Mouse (Mus musculus) G1E (cell line): ENCODE results near the gene Spen. TPM values are rescaled to one million over a fixed set of nuclear protein-coding genes. Genes with fewer than 3 reads are reported as not detected.

Experiments
- ATAC-seq: 2 replicates; pipeline ENCODE4 v1.8.0; 2016; ENCODE audit warnings: mild to moderate bottlenecking; ENCODE audit not compliant: insufficient number of reproducible peaks, poor library complexity, low FRiP score, severe bottlenecking; ENCODE audit errors: extremely low read depth
- DNase-seq: peaks from one replicate; pipeline ENCODE4 v3.0.0; 2012; ENCODE audit warnings: low spot score
- H3K27me3 ChIP-seq: 2 replicates; pipeline ENCODE4 v1.6.1; 2012; ENCODE audit warnings: mild to moderate bottlenecking, low read length, inconsistent platforms; ENCODE audit not compliant: insufficient read depth
- H3K36me3 ChIP-seq: replicated peaks from 2 replicates; pipeline ENCODE3; 2012; ENCODE audit warnings: mild to moderate bottlenecking, inconsistent platforms
- H3K4me1 ChIP-seq: 2 replicates; pipeline ENCODE4 v1.6.1; 2012; ENCODE audit warnings: low read depth, low read length, inconsistent platforms, mixed read lengths; ENCODE audit not compliant: insufficient read depth
- H3K4me3 ChIP-seq: 2 replicates; pipeline ENCODE4 v1.5.1; 2012; ENCODE audit warnings: low read depth, mild to moderate bottlenecking, inconsistent platforms, low read length, moderate library complexity, mixed read lengths
- H3K9me3 ChIP-seq: replicated peaks from 2 replicates; pipeline ENCODE4 v1.6.1; 2012; ENCODE audit warnings: inconsistent platforms
- CTCF ChIP-seq: IDR thresholded peaks from 2 replicates; pipeline ENCODE4 v1.5.1; 2012; ENCODE audit warnings: low read depth, low read length, inconsistent platforms, mixed read lengths
- GATA1 ChIP-seq: IDR thresholded peaks from 2 replicates; pipeline ENCODE4 v1.6.1; 2012; ENCODE audit warnings: borderline replicate concordance, low read length, inconsistent platforms, mixed read lengths
- GATA2 ChIP-seq: IDR thresholded peaks from 2 replicates; pipeline ENCODE4 v1.6.1; 2012; ENCODE audit warnings: low read depth, low read length, inconsistent platforms, borderline replicate concordance
- POLR2AphosphoS5 ChIP-seq: IDR thresholded peaks from 2 replicates; pipeline ENCODE4 v1.6.1; 2012; ENCODE audit warnings: low read depth, low read length, inconsistent platforms; ENCODE audit not compliant: insufficient replicate concordance
- TAL1 ChIP-seq: conservative IDR thresholded peaks from 2 replicates; pipeline ENCODE4 v1.6.1; 2012; ENCODE audit warnings: low read depth, low read length, inconsistent platforms, mixed read lengths
- polyA plus RNA-seq: library from polyadenylated mRNA; stranded (reverse); fragments of >175 nt; gene quantifications from 2 replicates; pipeline ENCODE4 v1.2.3, GENCODE M21; 2012
- total RNA-seq, 2 experiments: library from RNA; stranded (forward) in 1 of 2; stranded (reverse) in 1 of 2; fragments of 200-1000 nt in 1 of 2; fragments of >200 nt in 1 of 2; fragmentation: Nextera tagmentation in 1 of 2; gene quantifications; 2 replicates each; pipeline ENCODE4 v1.2.3; 2014 to 2017

The Spen gene
- total and polyA plus RNA-seq, 3 experiments = 21.4 to 149 (median 100) TPM

GRCm38 (mm10) chr4:141454581-141455350 is 83.6 kb downstream of the Spen start:
- no peaks in the 10 kb centered on the region for H3K9me3 ChIP-seq
- no peaks in the 10 kb centered on the region for H3K27me3 ChIP-seq
- H3K4me3 ChIP-seq = no peak overlapping the region
- ATAC-seq (no peak), DNase-seq (no peak)
- peaks cover 82% of the 10 kb centered on the region for H3K36me3 ChIP-seq
- peaks cover 34% of the 10 kb centered on the region for H3K4me1 ChIP-seq
- TF ChIP-seq GATA1 (no peak), CTCF (no peak), POLR2AphosphoS5 (no peak), GATA2 (no peak), TAL1 (no peak)

GRCm38 (mm10) chr4:141451916-141452450 is 86.4 kb downstream of the Spen start:
- ATAC-seq (no peak), DNase-seq (no peak)
- TF ChIP-seq POLR2AphosphoS5 = no peak
- no peak for TF ChIP-seq CTCF
- no peak for TF ChIP-seq GATA2
- H3K4me1 ChIP-seq = peaks cover 26% of the 10 kb centered on the region
- no peak overlapping the region for H3K4me3 ChIP-seq
- no peaks in the 10 kb centered on the region for H3K27me3 ChIP-seq
- peaks cover 84% of the 10 kb centered on the region for H3K36me3 ChIP-seq
- no peaks in the 10 kb centered on the region for H3K9me3 ChIP-seq

- peak; percentile 81 for ATAC-seq
- no peaks in the 10 kb centered on the region for H3K9me3 ChIP-seq
- H3K36me3 ChIP-seq = peaks cover 86% of the 10 kb centered on the region
- TF ChIP-seq GATA1 (no peak), GATA2 (no peak), TAL1 (no peak), POLR2AphosphoS5 (no peak), CTCF (no peak)
- no peak overlapping the region for H3K4me3 ChIP-seq
- no peaks in the 10 kb centered on the region for H3K27me3 ChIP-seq
- DNase-seq = peak; percentile 71
- peaks cover 31% of the 10 kb centered on the region for H3K4me1 ChIP-seq
Measured at GRCm38 (mm10) chr4:141451251-141451650, 87.1 kb downstream of the Spen start.

DNA sequence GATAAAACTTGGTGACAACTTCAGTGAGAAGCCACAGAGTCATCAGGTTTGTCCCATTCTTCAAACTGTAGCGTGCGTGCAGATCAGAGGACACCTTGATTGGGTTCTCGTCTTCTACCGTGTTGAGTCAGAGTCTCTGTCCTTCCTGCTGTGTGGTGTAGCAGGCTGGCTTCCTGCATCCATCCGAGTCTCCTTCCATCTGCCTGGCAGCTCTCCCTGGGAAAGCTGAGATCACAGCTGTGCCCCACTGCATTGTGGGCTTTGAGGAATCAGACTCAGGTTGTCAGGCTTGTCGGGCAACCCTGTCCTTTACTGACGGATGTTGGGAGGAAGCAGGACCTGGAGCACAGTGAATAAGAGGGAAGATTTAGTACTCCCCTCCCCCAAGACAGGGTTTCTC is 92.2 kb downstream of the Spen start:
- Histone ChIP-seq H3K4me3 (no peak overlapping the region), H3K27me3 (no peaks in the 10 kb centered on the region), H3K4me1 (peaks cover 38% of the 10 kb centered on the region), H3K36me3 (peaks cover 42% of the 10 kb centered on the region), H3K9me3 (no peaks in the 10 kb centered on the region)
- ATAC-seq (no peak), DNase-seq (no peak)
- TF ChIP-seq TAL1 (no peak), GATA1 (no peak), POLR2AphosphoS5 (no peak), GATA2 (no peak), CTCF (no peak)

DNA sequence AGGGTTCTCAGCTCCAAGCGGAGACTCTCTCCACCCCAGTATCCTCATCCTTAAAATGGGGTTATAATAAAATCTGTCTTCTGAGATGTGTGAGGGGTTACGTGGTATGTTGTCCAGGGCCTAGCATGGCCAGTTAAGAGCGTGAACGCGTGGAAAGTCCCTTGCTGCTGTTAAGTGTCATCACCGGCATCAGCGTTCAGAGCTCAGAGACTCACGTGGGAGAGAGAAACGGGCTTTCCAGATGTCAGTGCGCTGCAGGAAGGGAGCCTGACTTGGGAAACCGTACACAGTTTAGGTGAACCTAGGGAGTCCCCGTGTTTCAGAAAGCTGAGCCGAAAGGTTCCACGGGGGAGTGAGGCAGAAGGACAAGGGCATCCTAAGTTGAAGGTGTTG is 93.1 kb downstream of the Spen start:
- Histone ChIP-seq H3K4me1 (peaks cover 34% of the 10 kb centered on the region), H3K9me3 (no peaks in the 10 kb centered on the region), H3K4me3 (peak overlapping the region; percentile 92), H3K27me3 (no peaks in the 10 kb centered on the region), H3K36me3 (peaks cover 38% of the 10 kb centered on the region)
- no peak for DNase-seq
- no peak for TF ChIP-seq GATA2
- no peak for TF ChIP-seq GATA1
- TF ChIP-seq POLR2AphosphoS5 = no peak
- TF ChIP-seq TAL1 = no peak
- no peak for TF ChIP-seq CTCF
- no peak for ATAC-seq

GRCm38 (mm10) chr4:141444451-141445327 is 93.7 kb downstream of the Spen start, which contains the start of gene Zbtb17:
Gene Zbtb17 (plus strand): TSS chr4:141444654.
- peaks cover 31% of the 10 kb centered on the region for H3K4me1 ChIP-seq
- peak; percentile 84 for DNase-seq
- H3K4me3 ChIP-seq = peak within 1 kb of the TSS; percentile 92
- no peaks in the 10 kb centered on the region for H3K27me3 ChIP-seq
- H3K9me3 ChIP-seq = no peaks in the 10 kb centered on the region
- ATAC-seq = peak; percentile 89
- TF ChIP-seq GATA2 (no peak), POLR2AphosphoS5 (no peak), TAL1 (no peak), GATA1 (no peak), CTCF (no peak)
- H3K36me3 ChIP-seq = peaks cover 34% of the 10 kb centered on the region
